Mouse (Mus musculus): ENCODE data around the gene Camk2d. TPM values are rescaled to one million over a fixed set of nuclear protein-coding genes. Genes with fewer than 3 reads are reported as not detected.

The Camk2d gene
- total RNA-seq, 4 experiments from 2014 or later, result 59.0 to 69.4 (median 60.4) TPM

- no peak for DNase-seq (ENCODE audit: low spot score in 2 of 2)
These were observed 150.2 kb downstream of the Camk2d start for GRCm38 (mm10) chr3:126746148-126746803.

GRCm38 (mm10) chr3:126747628-126748027, 151.5 kb downstream of the Camk2d start:
- no peak for DNase-seq (ENCODE audit: low spot score in 2 of 2)

GRCm38 (mm10) chr3:126751377-126752098, 155.4 kb downstream of the Camk2d start:
- DNase-seq (ENCODE audit: low spot score in 2 of 2), result no peak

DNA sequence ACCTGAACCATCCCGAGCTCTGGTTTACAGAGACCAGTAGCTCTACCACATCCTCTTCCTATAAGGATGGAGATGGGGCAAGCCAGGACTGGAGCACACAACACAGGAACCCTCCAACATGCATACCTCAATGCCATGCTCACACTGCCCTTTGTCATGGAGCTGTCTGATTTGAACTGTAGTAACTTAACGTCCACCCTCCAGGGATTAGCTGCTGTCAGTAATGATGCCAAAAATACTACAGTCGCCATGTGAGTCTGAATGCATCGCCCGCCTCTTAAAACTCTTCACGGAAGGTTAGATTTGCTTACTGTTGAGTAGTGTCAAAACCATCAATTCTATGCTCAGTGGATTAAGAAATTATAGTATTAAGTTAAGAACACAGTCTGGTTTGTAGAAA, 156.9 kb downstream of the Camk2d start:
- no peak for DNase-seq (ENCODE audit: low spot score in 2 of 2)

DNA sequence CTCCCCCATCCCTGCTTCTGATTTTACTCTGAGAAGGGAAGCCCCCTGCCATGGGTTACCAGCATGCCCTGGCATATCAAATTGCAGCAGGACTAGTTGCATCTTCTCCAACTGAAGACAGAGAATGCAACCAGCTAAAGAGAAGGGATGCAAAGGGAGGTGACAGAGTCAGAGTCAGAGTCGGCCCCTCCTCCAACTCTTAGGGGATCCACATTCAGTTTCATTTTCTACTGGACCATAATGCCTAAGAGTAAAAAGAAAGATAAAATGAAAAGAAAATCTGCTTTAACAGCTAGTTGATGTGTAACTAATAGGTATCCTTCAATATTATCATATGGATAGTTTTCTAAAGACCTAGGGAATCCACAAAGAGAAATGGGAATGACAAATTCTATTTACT, 162.3 kb downstream of the Camk2d start:
- DNase-seq (ENCODE audit: low spot score in 2 of 2), result no peak

DNA sequence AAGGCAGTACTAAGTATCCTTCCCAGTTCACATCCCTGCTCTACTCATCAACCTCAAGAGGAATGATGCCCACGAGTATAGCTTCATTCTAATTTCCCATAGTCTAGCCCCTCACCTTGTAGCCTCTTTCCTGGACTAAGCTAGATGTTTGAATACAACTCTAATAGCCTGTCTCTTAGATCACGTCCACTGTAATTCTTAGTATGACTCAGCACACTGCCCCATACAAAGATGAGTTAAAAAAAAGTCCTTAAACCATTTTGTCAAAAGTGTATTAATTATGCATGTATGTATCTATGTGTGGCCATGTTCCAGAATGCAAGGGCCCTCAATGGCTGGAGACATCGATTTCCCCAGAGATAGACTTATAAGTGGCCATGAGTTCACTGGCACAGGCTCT, 164.5 kb downstream of the Camk2d start:
- no peak for DNase-seq (ENCODE audit: low spot score in 2 of 2)

DNA sequence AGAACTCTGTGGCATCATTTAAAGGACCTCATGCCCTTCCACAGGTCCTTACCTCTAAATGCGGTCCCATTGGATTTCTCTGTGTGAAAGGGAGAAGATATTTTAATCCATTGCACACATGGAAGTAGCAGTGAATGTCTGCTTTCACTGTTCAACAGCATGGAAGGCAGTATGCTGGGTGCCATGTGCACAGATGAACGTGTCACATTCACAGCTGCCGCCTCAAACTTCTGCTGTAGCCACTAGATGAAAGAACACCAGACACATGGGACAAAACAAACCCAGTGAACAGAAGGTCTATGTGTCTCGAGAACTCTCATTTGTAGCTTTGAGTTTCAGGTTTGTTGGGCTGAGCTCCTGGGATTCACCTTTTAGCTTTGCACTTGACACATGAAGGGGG, 168.6 kb downstream of the Camk2d start:
- DNase-seq (ENCODE audit: low spot score in 2 of 2), result peak; percentile 20 to 23

- DNase-seq (ENCODE audit: low spot score in 2 of 2), result no peak
These were observed 174.0 kb downstream of the Camk2d start for GRCm38 (mm10) chr3:126770056-126770455.

DNA sequence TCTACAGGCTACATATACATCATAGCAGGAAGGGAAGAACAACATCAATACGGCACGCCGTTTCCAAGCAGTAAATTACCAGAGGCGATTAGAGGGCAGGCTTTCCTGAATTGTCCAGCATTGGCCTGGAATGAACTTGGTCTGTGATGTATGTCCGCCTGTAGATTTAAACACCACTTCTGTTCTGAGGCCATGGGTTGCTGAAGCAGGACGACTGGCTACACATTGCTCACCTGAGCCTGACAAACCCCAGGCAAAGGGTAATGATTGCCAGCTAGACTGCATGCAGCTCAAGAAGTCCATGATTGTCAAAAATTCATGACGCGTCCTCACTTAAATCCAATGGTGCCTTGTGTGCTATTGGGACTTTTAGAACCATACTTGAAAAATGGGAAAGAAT, 174.9 kb downstream of the Camk2d start:
- no peak for DNase-seq (ENCODE audit: low spot score in 2 of 2)

GRCm38 (mm10) chr3:126771541-126771940, 175.4 kb downstream of the Camk2d start:
- DNase-seq (ENCODE audit: low spot score in 2 of 2), result peak; percentile 52 to 69

GRCm38 (mm10) chr3:126776001-126776400, 179.9 kb downstream of the Camk2d start:
- no peak for DNase-seq (ENCODE audit: low spot score in 2 of 2)

GRCm38 (mm10) chr3:126777101-126777500, 181.0 kb downstream of the Camk2d start:
- DNase-seq (ENCODE audit: low spot score in 2 of 2), result no peak

GRCm38 (mm10) chr3:126777879-126778278, 181.8 kb downstream of the Camk2d start:
- no peak for DNase-seq (ENCODE audit: low spot score in 2 of 2)

DNA sequence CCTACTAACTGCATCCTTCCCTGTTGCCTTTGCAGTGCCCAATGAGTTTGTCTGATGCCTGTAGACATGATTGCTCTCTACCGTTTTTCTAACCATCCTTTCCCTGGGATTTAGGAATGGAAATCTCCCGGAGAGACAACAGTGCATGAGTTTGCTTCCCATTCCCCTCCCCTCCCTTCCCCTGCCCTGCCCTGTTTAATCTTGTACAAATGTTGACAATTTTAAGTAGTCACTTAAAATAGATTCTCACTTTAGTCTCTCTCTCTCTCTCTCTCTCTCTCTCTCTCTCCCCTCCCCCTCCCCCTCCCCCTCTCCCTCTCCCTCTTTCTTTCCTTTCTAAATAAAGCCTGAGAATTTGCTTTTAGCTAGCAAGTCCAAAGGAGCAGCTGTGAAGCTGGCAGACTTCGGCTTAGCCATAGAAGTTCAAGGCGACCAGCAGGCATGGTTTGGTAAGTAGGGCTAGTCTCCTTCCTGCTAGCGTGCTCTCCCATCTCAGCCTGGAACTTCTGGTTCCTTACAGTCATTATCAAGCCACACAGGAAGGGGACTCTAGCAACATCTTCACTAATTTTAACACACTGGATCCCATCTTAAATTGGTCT, 184.0 kb downstream of the Camk2d start:
- DNase-seq (ENCODE audit: low spot score in 2 of 2), result no peak

- DNase-seq (ENCODE audit: low spot score in 2 of 2), result no peak
These were observed 197.2 kb downstream of the Camk2d start for GRCm38 (mm10) chr3:126793035-126793964.

- DNase-seq (ENCODE audit: low spot score in 2 of 2), result no peak
These were observed 199.8 kb downstream of the Camk2d start for GRCm38 (mm10) chr3:126795904-126796303.

GRCm38 (mm10) chr3:126797025-126797424, 200.9 kb downstream of the Camk2d start:
- DNase-seq (ENCODE audit: low spot score in 2 of 2), result no peak

DNA sequence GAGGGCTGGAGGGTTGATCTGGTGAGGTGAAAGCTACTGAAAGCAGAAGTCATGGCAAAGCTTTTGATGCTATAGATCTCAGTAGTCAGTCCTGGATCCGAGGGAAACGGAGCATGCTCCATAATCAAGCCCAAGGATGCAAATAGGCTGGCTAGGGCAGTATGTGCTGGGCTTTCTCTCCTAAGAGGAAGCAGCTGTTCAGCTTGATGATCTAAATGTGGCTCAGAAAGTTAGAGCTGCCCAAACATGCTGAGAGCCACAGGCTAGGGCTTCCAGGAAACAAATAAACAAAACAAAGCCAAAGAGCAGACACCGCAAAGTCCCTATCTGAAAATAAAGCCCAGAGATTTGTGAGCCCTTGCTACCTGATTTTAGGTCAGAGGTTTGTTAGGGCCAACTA, 201.7 kb downstream of the Camk2d start:
- no peak for DNase-seq (ENCODE audit: low spot score in 2 of 2)

GRCm38 (mm10) chr3:126802988-126803387, 206.9 kb downstream of the Camk2d start:
- no peak for DNase-seq (ENCODE audit: low spot score in 2 of 2)

DNA sequence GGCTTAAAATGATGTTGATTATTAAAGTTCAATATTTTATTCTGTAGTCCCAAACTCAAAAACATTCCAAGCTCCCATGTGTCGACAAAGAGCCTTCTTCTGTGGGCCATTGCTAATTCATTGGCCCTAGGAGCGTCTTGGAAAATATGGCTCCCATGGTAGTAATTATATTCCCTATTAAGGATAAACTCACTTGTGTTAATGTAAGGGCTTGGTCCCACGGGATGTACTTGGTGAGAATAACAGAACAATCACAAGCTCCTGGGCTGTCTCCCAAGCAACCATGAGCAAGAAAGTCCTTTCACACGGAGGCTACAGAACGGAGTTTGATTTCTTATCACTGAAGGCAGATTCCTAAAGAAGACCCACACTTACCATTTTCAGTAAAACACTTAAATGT, 208.9 kb downstream of the Camk2d start:
- no peak for DNase-seq (ENCODE audit: low spot score in 2 of 2)

DNA sequence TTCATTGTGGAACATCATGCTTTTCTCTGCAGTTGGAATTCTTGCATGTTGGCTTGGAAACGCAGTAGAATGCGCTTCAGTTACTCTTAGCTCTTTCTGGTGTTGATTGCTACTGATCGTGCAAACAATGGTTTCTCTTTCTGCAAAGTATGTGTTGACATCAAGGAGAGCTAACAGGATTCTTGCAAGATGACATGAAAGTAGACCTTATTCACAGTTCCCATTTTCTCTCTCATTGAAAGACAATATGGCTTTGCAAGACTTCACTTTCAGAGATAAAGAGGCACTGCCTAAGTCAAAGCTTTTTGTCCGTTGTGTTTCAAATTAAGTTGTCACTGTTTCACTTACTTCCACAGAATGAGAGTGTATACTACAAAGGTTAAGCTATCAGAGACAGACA, 210.0 kb downstream of the Camk2d start:
- DNase-seq (ENCODE audit: low spot score in 2 of 2), result no peak

GRCm38 (mm10) chr3:126809915-126810314, 213.8 kb downstream of the Camk2d start:
- no peak for DNase-seq (ENCODE audit: low spot score in 2 of 2)

All from layer of hippocampus, adult 8-10 months (tissue).